Mouse (Mus musculus) CH12.LX (cell line): ENCODE results near the gene Fa2h. TPM values are rescaled to one million over a fixed set of nuclear protein-coding genes. Genes with fewer than 3 reads are reported as not detected.

Experiments used
- DNase-seq: peaks from one replicate; pipeline ENCODE4 v3.0.0-alpha.2; 2013; ENCODE audit errors: extremely low read depth
- H3K27ac ChIP-seq: 2 replicates; pipeline ENCODE4 v1.5.1; 2012; ENCODE audit warnings: low read depth, mild to moderate bottlenecking, control low read depth, moderate library complexity; ENCODE audit not compliant: insufficient read depth
- H3K27me3 ChIP-seq: replicated peaks from 2 replicates; pipeline ENCODE3; 2012; ENCODE audit warnings: inconsistent platforms
- H3K36me3 ChIP-seq, 2 experiments: replicated peaks in 1 of 2; 2 replicates each; pipeline versions ENCODE3 to v1.6.1; 2012; ENCODE audit warnings: inconsistent platforms in 1 of 2, low read length in 1 of 2, mild to moderate bottlenecking in 1 of 2, mixed read lengths in 1 of 2, moderate library complexity in 1 of 2; ENCODE audit not compliant: control insufficient read depth in 1 of 2, insufficient read depth in 1 of 2
- H3K4me1 ChIP-seq, 2 experiments: 2 replicates each; pipeline ENCODE4 v1.6.1; 2012; ENCODE audit warnings: inconsistent platforms in 1 of 2, moderate library complexity in 1 of 2; ENCODE audit not compliant: insufficient read depth in 2 of 2, control insufficient read depth in 1 of 2
- H3K4me2 ChIP-seq: 2 replicates; pipeline ENCODE4 v1.6.1; 2012; ENCODE audit warnings: low read depth, mild to moderate bottlenecking, control low read depth; ENCODE audit not compliant: poor library complexity, insufficient read depth, severe bottlenecking
- H3K4me3 ChIP-seq, 3 experiments: fragments of 150-350 bp in 1 of 3; sonication (generic) in 1 of 3; replicated peaks in 1 of 3; 2 replicates each; pipeline versions ENCODE3 to v1.5.1; 2011 to 2012; ENCODE audit warnings: low read depth in 2 of 3, low read length in 2 of 3, mild to moderate bottlenecking in 2 of 3, moderate library complexity in 2 of 3, control low read depth in 1 of 3, improper control_type of control experiment in 1 of 3, inconsistent platforms in 1 of 3, mixed read lengths in 1 of 3; ENCODE audit not compliant: poor library complexity in 1 of 3
- H3K79me2 ChIP-seq: replicated peaks from 2 replicates; pipeline ENCODE4 v1.6.1; 2012; ENCODE audit warnings: mild to moderate bottlenecking, moderate library complexity; ENCODE audit not compliant: control insufficient read depth, poor library complexity, insufficient read depth, severe bottlenecking; ENCODE audit errors: extremely low read depth
- H3K9ac ChIP-seq: 2 replicates; pipeline ENCODE4 v1.6.1; 2012; ENCODE audit warnings: low read depth, mild to moderate bottlenecking, control low read depth, moderate library complexity; ENCODE audit not compliant: insufficient read depth
- H3K9me3 ChIP-seq: replicated peaks from 2 replicates; pipeline ENCODE3; 2012; ENCODE audit warnings: low read length, inconsistent platforms, mixed read lengths
- BHLHE40 ChIP-seq: IDR thresholded peaks from 2 replicates; pipeline ENCODE4 v1.6.1; 2011; ENCODE audit warnings: mild to moderate bottlenecking, low read depth, low read length, improper control_type of control experiment
- CHD1 ChIP-seq: IDR thresholded peaks from 2 replicates; pipeline ENCODE4 v1.6.1; 2012; ENCODE audit warnings: low read depth, low read length, improper control_type of control experiment, inconsistent platforms
- CHD2 ChIP-seq: IDR thresholded peaks from 2 replicates; pipeline ENCODE4 v1.6.1; 2011; ENCODE audit warnings: low read length, improper control_type of control experiment
- CTCF ChIP-seq, 2 experiments: IDR thresholded peaks in 1 of 2; conservative IDR thresholded peaks in 1 of 2; 2 replicates each; pipeline ENCODE4 v1.5.1; 2011 to 2012; ENCODE audit warnings: low read depth in 2 of 2, low read length in 2 of 2, improper control_type of control experiment in 1 of 2, inconsistent platforms in 1 of 2, mild to moderate bottlenecking in 1 of 2, moderate library complexity in 1 of 2
- E2F4 ChIP-seq: IDR thresholded peaks from 2 replicates; pipeline ENCODE4 v1.6.1; 2011; ENCODE audit warnings: low read depth, low read length, improper control_type of control experiment; ENCODE audit not compliant: insufficient replicate concordance
- ELF1 ChIP-seq: IDR thresholded peaks from 2 replicates; pipeline ENCODE4 v1.6.1; 2014; ENCODE audit warnings: low read depth, mild to moderate bottlenecking, inconsistent platforms, low read length, improper control_type of control experiment
- EP300 ChIP-seq: IDR thresholded peaks from 2 replicates; pipeline ENCODE4 v1.6.1; 2011; ENCODE audit warnings: low read length, improper control_type of control experiment
- ETS1 ChIP-seq: conservative IDR thresholded peaks from 2 replicates; pipeline ENCODE4 v1.6.1; 2012; ENCODE audit warnings: low read depth, mild to moderate bottlenecking, inconsistent platforms, low read length, improper control_type of control experiment, moderate library complexity
- GABPA ChIP-seq: IDR thresholded peaks from 2 replicates; pipeline ENCODE4 v1.6.1; 2012; ENCODE audit warnings: low read depth, low read length, improper control_type of control experiment, inconsistent platforms; ENCODE audit not compliant: insufficient replicate concordance
- HCFC1 ChIP-seq: IDR thresholded peaks from 2 replicates; pipeline ENCODE4 v1.6.1; 2012; ENCODE audit warnings: low read depth, mild to moderate bottlenecking, inconsistent platforms, low read length, improper control_type of control experiment
- IRF4 ChIP-seq: IDR thresholded peaks from 2 replicates; pipeline ENCODE4 v1.6.1; 2014; ENCODE audit warnings: low read depth, mild to moderate bottlenecking, inconsistent platforms, low read length, improper control_type of control experiment
- JUN ChIP-seq: IDR thresholded peaks from 2 replicates; pipeline ENCODE4 v1.6.1; 2011; ENCODE audit warnings: low read depth, mild to moderate bottlenecking, low read length, improper control_type of control experiment, moderate library complexity; ENCODE audit not compliant: insufficient read depth
- JUND ChIP-seq: conservative IDR thresholded peaks from 2 replicates; pipeline ENCODE4 v1.6.1; 2011; ENCODE audit warnings: low read depth, low read length, improper control_type of control experiment
- KAT2A ChIP-seq: IDR thresholded peaks from 2 replicates; pipeline ENCODE4 v1.6.1; 2012; ENCODE audit warnings: low read length, improper control_type of control experiment, inconsistent platforms; ENCODE audit not compliant: insufficient replicate concordance
- MAFK ChIP-seq: IDR thresholded peaks from 2 replicates; pipeline ENCODE4 v1.6.1; 2011; ENCODE audit warnings: low read length, improper control_type of control experiment; ENCODE audit not compliant: insufficient replicate concordance
- MAX ChIP-seq: IDR thresholded peaks from 2 replicates; pipeline ENCODE4 v1.6.1; 2011; ENCODE audit warnings: low read length, improper control_type of control experiment
- MAZ ChIP-seq: IDR thresholded peaks from 2 replicates; pipeline ENCODE4 v1.6.1; 2012; ENCODE audit warnings: low read depth, mild to moderate bottlenecking, inconsistent platforms, low read length, improper control_type of control experiment, moderate library complexity
- MEF2A ChIP-seq: IDR thresholded peaks from 2 replicates; pipeline ENCODE4 v1.6.1; 2014; ENCODE audit warnings: low read depth, mild to moderate bottlenecking, inconsistent platforms, low read length, improper control_type of control experiment, borderline replicate concordance
- MXI1 ChIP-seq: IDR thresholded peaks from 2 replicates; pipeline ENCODE4 v1.6.1; 2011; ENCODE audit warnings: mild to moderate bottlenecking, low read depth, low read length, improper control_type of control experiment
- MYC ChIP-seq: IDR thresholded peaks from 2 replicates; pipeline ENCODE4 v1.6.1; 2011; ENCODE audit warnings: low read depth, mild to moderate bottlenecking, improper control_type of control experiment, low read length
- NELFE ChIP-seq: IDR thresholded peaks from 2 replicates; pipeline ENCODE4 v1.6.1; 2011; ENCODE audit warnings: low read depth, low read length, improper control_type of control experiment
- NRF1 ChIP-seq: IDR thresholded peaks from 2 replicates; pipeline ENCODE4 v1.6.1; 2014; ENCODE audit warnings: low read depth, mild to moderate bottlenecking, inconsistent platforms, low read length, improper control_type of control experiment, moderate library complexity
- PAX5 ChIP-seq: IDR thresholded peaks from 2 replicates; pipeline ENCODE4 v1.6.1; 2012; ENCODE audit warnings: low read length, inconsistent platforms, mixed read lengths
- POLR2A ChIP-seq: IDR thresholded peaks from 2 replicates; pipeline ENCODE4 v1.6.1; 2011; ENCODE audit warnings: low read depth, mild to moderate bottlenecking, improper control_type of control experiment, low read length
- POLR2AphosphoS2 ChIP-seq: IDR thresholded peaks from 2 replicates; pipeline ENCODE4 v1.6.1; 2011; ENCODE audit warnings: low read depth, low read length, improper control_type of control experiment
- RAD21 ChIP-seq: IDR thresholded peaks from 2 replicates; pipeline ENCODE4 v1.6.1; 2011; ENCODE audit warnings: low read depth, mild to moderate bottlenecking, low read length, improper control_type of control experiment, moderate library complexity
- RCOR1 ChIP-seq: conservative IDR thresholded peaks from 2 replicates; pipeline ENCODE4 v1.6.1; 2012; ENCODE audit warnings: low read depth, mild to moderate bottlenecking, inconsistent platforms, low read length, improper control_type of control experiment
- SIN3A ChIP-seq: IDR thresholded peaks from 2 replicates; pipeline ENCODE4 v1.6.1; 2012; ENCODE audit warnings: low read length, improper control_type of control experiment, inconsistent platforms
- SMC3 ChIP-seq: IDR thresholded peaks from 2 replicates; pipeline ENCODE4 v1.6.1; 2011; ENCODE audit warnings: low read depth, low read length, improper control_type of control experiment
- TBP ChIP-seq: conservative IDR thresholded peaks from 2 replicates; pipeline ENCODE4 v1.6.1; 2011; ENCODE audit warnings: low read depth, low read length, improper control_type of control experiment
- TCF12 ChIP-seq: IDR thresholded peaks from 2 replicates; pipeline ENCODE4 v1.6.1; 2014; ENCODE audit warnings: low read depth, mild to moderate bottlenecking, inconsistent platforms, low read length, improper control_type of control experiment
- UBTF ChIP-seq: IDR thresholded peaks from 2 replicates; pipeline ENCODE4 v1.6.1; 2012; ENCODE audit warnings: low read depth, mild to moderate bottlenecking, inconsistent platforms, low read length, improper control_type of control experiment, moderate library complexity
- USF1 ChIP-seq: IDR thresholded peaks from 2 replicates; pipeline ENCODE4 v1.6.1; 2014; ENCODE audit warnings: low read depth, mild to moderate bottlenecking, inconsistent platforms, low read length, improper control_type of control experiment
- USF2 ChIP-seq: conservative IDR thresholded peaks from 2 replicates; pipeline ENCODE4 v1.6.1; 2011; ENCODE audit warnings: low read depth, low read length, improper control_type of control experiment
- ZC3H11A ChIP-seq: IDR thresholded peaks from 2 replicates; pipeline ENCODE4 v1.6.1; 2012; ENCODE audit warnings: low read depth, mild to moderate bottlenecking, inconsistent platforms, low read length, improper control_type of control experiment
- ZKSCAN1 ChIP-seq: IDR thresholded peaks from 2 replicates; pipeline ENCODE4 v1.6.1; 2012; ENCODE audit warnings: low read depth, inconsistent platforms, low read length, improper control_type of control experiment, borderline replicate concordance
- ZMIZ1 ChIP-seq: IDR thresholded peaks from 2 replicates; pipeline ENCODE4 v1.6.1; 2012; ENCODE audit warnings: low read depth, mild to moderate bottlenecking, inconsistent platforms, low read length, improper control_type of control experiment
- ZNF384 ChIP-seq: IDR thresholded peaks from 2 replicates; pipeline ENCODE4 v1.6.1; 2012; ENCODE audit warnings: low read depth, low read length, improper control_type of control experiment, inconsistent platforms
- dilution Hi-C: fragments of 300-500 bp; cut with MboI; formaldehyde crosslinking; loops from 2 replicates; pipeline ENCODE4 v1.14.3; 2020; ENCODE audit warnings: low sequenced_read_pairs; ENCODE audit not compliant: extremely low pct_unique_long_range_greater_than_20kb, extremely low pct_ligation_motif_present
- in situ Hi-C: fragments of 300-500 bp; cut with MboI; formaldehyde crosslinking; loops from 3 replicates; pipeline ENCODE4 v1.14.3; 2019; ENCODE audit warnings: low sequenced_read_pairs, low pct_ligation_motif_present, low pct_unique_long_range_greater_than_20kb, mixed read lengths
- polyA plus RNA-seq: library from polyadenylated mRNA; unstranded; fragments of >175 nt; gene quantifications from 2 replicates; pipeline ENCODE4 v1.2.1, GENCODE M21; 2012; ENCODE audit warnings: low read depth; ENCODE audit not compliant: insufficient read length
- total RNA-seq, 2 experiments: library from RNA; depleted of rRNA; stranded (reverse); fragments of 300-350 nt in 1 of 2; fragments of >200 nt in 1 of 2; gene quantifications; 2 replicates each; pipeline ENCODE4 v1.2.3; 2012 to 2014

Fa2h gene
- total and polyA plus RNA-seq, 3 experiments: 0.08 TPM; not detected in 2

GRCm38 (mm10) chr8:111417222-111417621 lies 23.6 kb upstream of the Fa2h start:
- peak overlapping the region; percentile 68; the same call in 1 of the 2 replicates for H3K4me2 ChIP-seq

GRCm38 (mm10) chr8:111403391-111403790 lies 9.8 kb upstream of the Fa2h start:
- Histone ChIP-seq H3K4me2 (no peak overlapping the region), H3K36me3 (no peaks in the 10 kb centered on the region), H3K4me1 (no peaks in the 10 kb centered on the region), H3K9me3 (peaks cover 2% of the 10 kb centered on the region), H3K79me2 (no peaks in the 10 kb centered on the region), H3K4me3 (no peak overlapping the region), H3K27ac (no peak overlapping the region), H3K27me3 (peaks cover 76% of the 10 kb centered on the region), H3K9ac (no peak overlapping the region)
- dilution Hi-C loops: no loop called here
- TF ChIP-seq CTCF (conservative IDR thresholded peaks at IDR 0.05 in 1 of 2, IDR thresholded peaks at IDR 0.05 in 1 of 2; ENCODE audit: low read depth in 2 of 2, low read length in 2 of 2) (peak in 1 of 2 experiments; percentile 66; a peak in 3 of 4 replicates), MAZ (no peak), RAD21 (peak; percentile 9; the same call in 1 of the 2 replicates), NELFE (no peak), ZC3H11A (no peak), SMC3 (peak; percentile 48), MYC (peak; percentile 73; the same call in 1 of the 2 replicates), TBP (no peak)
- peak; percentile 37 for DNase-seq
- in situ Hi-C loops: no loop called here

More at GRCm38 (mm10) chr8:111417222-111417621, 23.6 kb upstream of the Fa2h start:
- no peaks in the 10 kb centered on the region for H3K79me2 ChIP-seq
- dilution Hi-C loops: no loop called here
- H3K27me3 ChIP-seq: peaks cover 78% of the 10 kb centered on the region
- H3K4me3 ChIP-seq: no peak overlapping the region
- peaks cover 15% of the 10 kb centered on the region in 2 experiments for H3K4me1 ChIP-seq
- in situ Hi-C loops: no loop called here
- TF ChIP-seq KAT2A: no peak
- no peak for TF ChIP-seq ELF1
- TF ChIP-seq UBTF: no peak
- no peak for TF ChIP-seq SIN3A
- no peak for TF ChIP-seq MAX
- TF ChIP-seq RAD21: no peak
- no peak for TF ChIP-seq TBP
- TF ChIP-seq ZMIZ1: no peak
- TF ChIP-seq POLR2AphosphoS2: no peak
- no peak for TF ChIP-seq POLR2A
- 0 out of 2 replicates have a peak, but pooled peaks have one; percentile 51 for TF ChIP-seq RCOR1
- no peak for TF ChIP-seq TCF12
- TF ChIP-seq EP300: peak; percentile 53; the same call in 1 of the 2 replicates
- no peak for TF ChIP-seq HCFC1
- TF ChIP-seq MAFK: peak; percentile 81
- TF ChIP-seq ZKSCAN1: no peak
- TF ChIP-seq MAZ: no peak
- no peak for TF ChIP-seq CHD1
- TF ChIP-seq SMC3: no peak
- TF ChIP-seq BHLHE40: peak; percentile 80
- peak; percentile 76 for TF ChIP-seq IRF4
- TF ChIP-seq JUN: peak; percentile 33; the same call in 1 of the 2 replicates
- no peak for TF ChIP-seq ZC3H11A
- no peak for TF ChIP-seq USF1
- TF ChIP-seq PAX5: no peak
- TF ChIP-seq NELFE: no peak
- no peak for TF ChIP-seq E2F4
- no peak for TF ChIP-seq MYC
- 0 out of 2 replicates have a peak, but pooled peaks have one; percentile 21 for TF ChIP-seq ETS1
- TF ChIP-seq MXI1: no peak
- TF ChIP-seq GABPA: no peak
- no peak for TF ChIP-seq NRF1
- TF ChIP-seq CTCF (conservative IDR thresholded peaks at IDR 0.05 in 1 of 2, IDR thresholded peaks at IDR 0.05 in 1 of 2; ENCODE audit: low read depth in 2 of 2, low read length in 2 of 2): no peak
- no peak for TF ChIP-seq USF2
- TF ChIP-seq JUND: peak; percentile 69
- TF ChIP-seq MEF2A: no peak; the same call in 1 of the 2 replicates
- no peak for TF ChIP-seq CHD2
- no peak for TF ChIP-seq ZNF384
- no peak overlapping the region for H3K9ac ChIP-seq
- no peak overlapping the region for H3K27ac ChIP-seq
- H3K36me3 ChIP-seq: no peaks in the 10 kb centered on the region
- no peaks in the 10 kb centered on the region for H3K9me3 ChIP-seq
- DNase-seq: peak; percentile 73
